Mouse (Mus musculus) hindbrain, embryonic 15.5 days (tissue): ENCODE results near the gene Hpcal1. TPM values are rescaled to one million over a fixed set of nuclear protein-coding genes. Genes with fewer than 3 reads are reported as not detected.

Experiments used
- ATAC-seq: fragments of 200-750 bp; cut with Nextera tagmentation; 2 replicates; pipeline ENCODE4 v1.8.0; 2017; ENCODE audit warnings: low read depth, moderate number of reproducible peaks, moderate TSS enrichment; ENCODE audit not compliant: low FRiP score
- H3K27ac ChIP-seq: fragments of 300-500 bp; sonication (generic); replicated peaks from 2 replicates; pipeline ENCODE4 v1.5.1; 2015; ENCODE audit warnings: mild to moderate bottlenecking, inconsistent platforms
- H3K27me3 ChIP-seq: fragments of 300-500 bp; sonication (generic); 2 replicates; pipeline ENCODE4 v1.6.1; 2015; ENCODE audit warnings: control low read depth, inconsistent platforms
- H3K36me3 ChIP-seq: fragments of 300-500 bp; sonication (generic); 2 replicates; pipeline ENCODE4 v1.6.1; 2015; ENCODE audit warnings: control low read depth, inconsistent platforms
- H3K4me1 ChIP-seq: fragments of 300-500 bp; sonication (generic); replicated peaks from 2 replicates; pipeline ENCODE4 v1.6.1; 2015; ENCODE audit warnings: control low read depth, inconsistent platforms
- H3K4me2 ChIP-seq: fragments of 300-500 bp; sonication (generic); 2 replicates; pipeline ENCODE4 v1.6.1; 2015; ENCODE audit warnings: moderate library complexity, mild to moderate bottlenecking, inconsistent platforms
- H3K4me3 ChIP-seq: fragments of 300-500 bp; sonication (generic); 2 replicates; pipeline ENCODE4 v1.5.1; 2015; ENCODE audit warnings: mild to moderate bottlenecking, inconsistent platforms
- H3K9ac ChIP-seq: fragments of 300-500 bp; sonication (generic); 2 replicates; pipeline ENCODE4 v1.6.1; 2015; ENCODE audit warnings: inconsistent platforms
- H3K9me3 ChIP-seq: fragments of 300-500 bp; sonication (generic); 2 replicates; pipeline ENCODE4 v1.6.1; 2016; ENCODE audit warnings: control low read depth, inconsistent platforms
- WGBS: fragments of 180-500 bp; shearing (Covaris S2); methylation state at CpG from one replicate; pipeline ENCODE4 v1.1.7; 2015; 5-methylcytosine and 5-hydroxymethylcytosine counted together
- polyA plus RNA-seq: library from polyadenylated mRNA; unstranded; fragments of >200 nt; fragmentation: Nextera tagmentation; extraction: Ambion mirVana; gene quantifications from 2 replicates; pipeline ENCODE4 v1.2.1, GENCODE M21; 2015

Hpcal1 gene
- polyA plus RNA-seq, 1 experiment from 2014 or later = 128 TPM

DNA sequence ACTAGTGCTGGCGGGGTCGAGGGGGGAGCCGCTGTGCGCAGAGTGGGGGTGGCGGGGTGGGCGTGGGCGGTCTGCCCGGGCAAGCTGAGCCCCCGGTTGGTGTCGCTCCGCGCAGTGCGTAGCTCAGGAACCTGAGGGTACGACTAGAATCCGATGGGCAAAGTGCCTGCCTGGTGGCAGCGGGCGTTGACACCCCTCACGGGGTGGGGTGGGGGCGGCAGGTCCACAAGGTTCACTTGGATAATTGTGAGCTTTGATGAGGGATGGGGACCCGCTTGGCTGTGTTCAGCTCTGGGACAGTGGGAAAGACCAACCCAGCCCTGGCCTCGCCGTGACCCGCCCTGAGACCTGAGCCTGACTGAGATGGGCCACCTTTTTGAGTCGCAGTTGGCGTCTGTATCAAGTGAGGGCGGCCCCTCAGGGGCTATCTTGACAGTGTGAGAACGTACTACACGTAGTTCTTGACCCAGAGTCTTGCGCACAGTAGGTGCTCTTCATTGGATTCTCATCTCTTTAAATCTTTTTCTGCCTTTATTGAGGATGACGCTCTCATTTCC lies 742 bp downstream of the Hpcal1 start:
- H3K36me3 ChIP-seq = no peaks in the 10 kb centered on the region
- peaks cover 27% of the 10 kb centered on the region for H3K4me1 ChIP-seq
- H3K9me3 ChIP-seq = no peaks in the 10 kb centered on the region
- ATAC-seq = peak; percentile 21
- H3K4me3 ChIP-seq = peak overlapping the region; percentile 64
- H3K9ac ChIP-seq = peak overlapping the region; percentile 59
- 0% methylated on average over 30 of the region's 30 CpGs for WGBS
- peak overlapping the region; percentile 71 for H3K27ac ChIP-seq
- peak overlapping the region; percentile 97 for H3K4me2 ChIP-seq
- no peaks in the 10 kb centered on the region for H3K27me3 ChIP-seq

DNA sequence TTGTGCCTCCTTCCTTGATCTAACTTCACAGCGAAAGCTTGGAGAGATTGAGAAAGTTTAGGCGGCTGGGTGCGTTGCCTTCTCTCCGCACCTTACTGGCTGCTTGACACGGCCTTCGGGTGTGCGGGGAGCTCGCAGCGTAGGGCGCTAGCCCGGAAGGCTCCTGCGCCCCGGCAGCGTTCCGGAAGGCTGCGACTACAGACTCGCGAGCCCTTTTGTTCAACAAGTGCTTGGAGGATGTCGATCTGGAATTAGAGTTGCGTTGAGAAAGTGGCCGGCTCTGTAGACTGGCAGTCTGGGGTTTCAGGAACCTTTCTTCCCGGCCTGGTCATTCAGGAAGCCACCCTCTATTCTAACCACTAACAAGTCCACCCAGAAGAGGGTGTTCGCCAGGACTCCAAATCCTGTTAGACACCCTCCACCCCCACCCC lies 1.2 kb downstream of the Hpcal1 start:
- under 1% methylated on average over 23 of the region's 23 CpGs for WGBS
- Histone ChIP-seq H3K9me3 (no peaks in the 10 kb centered on the region), H3K4me2 (peak overlapping the region; percentile 97)

DNA sequence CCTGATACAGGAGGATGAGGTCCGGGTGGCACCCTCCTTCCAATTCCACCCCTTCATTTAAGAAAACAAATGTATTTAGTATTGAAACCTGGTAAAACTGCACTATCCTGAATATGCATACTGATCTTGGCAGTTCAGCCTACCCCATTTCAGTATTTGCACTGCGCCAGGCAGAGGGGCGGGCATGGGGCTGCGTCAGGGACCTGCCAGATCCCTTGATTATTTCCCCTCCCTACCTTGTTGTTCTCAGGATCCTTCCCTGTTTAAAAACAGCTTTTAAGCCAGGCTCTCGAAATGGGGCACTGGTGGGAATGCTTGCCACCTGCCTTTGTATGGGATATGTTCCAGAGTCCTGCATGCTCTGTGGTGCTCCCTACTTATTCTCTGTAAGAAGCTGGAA lies 1.7 kb downstream of the Hpcal1 start:
- Histone ChIP-seq H3K36me3 (no peaks in the 10 kb centered on the region), H3K9me3 (no peaks in the 10 kb centered on the region), H3K9ac (peak overlapping the region; percentile 59; the same call in 1 of the 2 replicates), H3K27me3 (no peaks in the 10 kb centered on the region), H3K27ac (no peak overlapping the region), H3K4me3 (peak overlapping the region; percentile 64), H3K4me1 (peaks cover 27% of the 10 kb centered on the region), H3K4me2 (peak overlapping the region; percentile 97)
- ATAC-seq = no peak
- WGBS = 26% methylated on average over 5 of the region's 5 CpGs

More for the DNA sequence above, 1.2 kb downstream of the Hpcal1 start:
- H3K36me3 ChIP-seq = no peaks in the 10 kb centered on the region
- no peak for ATAC-seq
- peak overlapping the region; percentile 64 for H3K4me3 ChIP-seq
- H3K4me1 ChIP-seq = peaks cover 27% of the 10 kb centered on the region
- no peak overlapping the region for H3K27ac ChIP-seq
- H3K27me3 ChIP-seq = no peaks in the 10 kb centered on the region
- H3K9ac ChIP-seq = peak overlapping the region; percentile 59

DNA sequence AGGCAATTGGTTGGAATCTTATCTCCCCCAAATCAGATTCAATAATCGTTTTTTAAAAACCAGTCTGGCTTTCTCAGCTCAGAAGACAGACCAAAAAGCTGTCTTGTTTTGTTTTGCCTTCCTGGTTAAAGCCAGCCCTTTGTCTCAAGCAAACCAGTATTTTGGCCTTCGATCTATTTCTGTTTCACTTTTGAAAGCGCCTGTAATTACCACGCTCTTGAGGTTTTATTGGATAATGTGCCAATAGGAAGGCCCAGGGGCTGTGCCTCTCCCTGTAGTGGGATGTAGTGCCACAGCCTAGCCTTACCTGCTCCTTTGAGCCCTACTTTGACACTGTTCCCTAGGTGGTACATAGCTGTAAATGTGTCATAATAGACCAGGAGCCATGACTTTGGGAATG lies 2.3 kb downstream of the Hpcal1 start:
- H3K4me3 ChIP-seq = 0 out of 2 replicates have a peak overlapping the region, but pooled peaks have one; percentile 64
- no peak overlapping the region for H3K27ac ChIP-seq
- WGBS = 67% methylated on average over 4 of the region's 4 CpGs
- no peak for ATAC-seq
- H3K27me3 ChIP-seq = no peaks in the 10 kb centered on the region
- H3K4me1 ChIP-seq = peaks cover 27% of the 10 kb centered on the region
- no peak overlapping the region for H3K9ac ChIP-seq
- H3K9me3 ChIP-seq = no peaks in the 10 kb centered on the region
- peak overlapping the region; percentile 97 for H3K4me2 ChIP-seq
- no peaks in the 10 kb centered on the region for H3K36me3 ChIP-seq

DNA sequence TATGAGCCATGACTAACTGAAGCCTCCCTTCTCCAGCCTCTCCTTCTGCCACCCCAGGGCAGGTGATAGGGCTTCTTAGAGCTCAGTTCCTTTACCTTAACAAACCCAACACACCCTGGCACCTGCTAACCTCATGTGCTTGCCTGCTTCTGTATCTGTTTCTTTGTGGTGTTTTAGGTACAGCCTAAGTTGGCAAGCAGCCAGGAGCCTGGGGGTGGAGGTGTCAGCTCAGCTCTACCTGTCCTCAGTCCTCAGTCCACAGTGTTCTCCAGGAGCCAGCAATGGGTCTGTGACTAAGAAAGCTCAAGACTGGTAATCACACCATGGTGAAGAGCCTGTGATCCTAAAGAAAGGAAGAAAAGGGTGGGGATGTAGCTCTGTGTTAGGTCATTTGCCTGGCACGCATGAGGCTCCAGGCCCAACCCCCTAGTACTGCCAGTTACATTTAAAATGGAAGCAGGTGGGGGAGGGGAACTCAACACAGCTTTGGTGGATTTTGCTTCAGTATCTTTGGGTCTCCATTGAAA lies 4.0 kb downstream of the Hpcal1 start:
- ATAC-seq = no peak
- H3K27ac ChIP-seq = no peak overlapping the region
- no peak overlapping the region for H3K9ac ChIP-seq
- no peaks in the 10 kb centered on the region for H3K9me3 ChIP-seq
- WGBS = 89% methylated on average over 1 of the region's 1 CpGs
- H3K4me1 ChIP-seq = peaks cover 40% of the 10 kb centered on the region
- H3K4me2 ChIP-seq = no peak overlapping the region
- H3K36me3 ChIP-seq = no peaks in the 10 kb centered on the region
- no peak overlapping the region for H3K4me3 ChIP-seq
- H3K27me3 ChIP-seq = no peaks in the 10 kb centered on the region

DNA sequence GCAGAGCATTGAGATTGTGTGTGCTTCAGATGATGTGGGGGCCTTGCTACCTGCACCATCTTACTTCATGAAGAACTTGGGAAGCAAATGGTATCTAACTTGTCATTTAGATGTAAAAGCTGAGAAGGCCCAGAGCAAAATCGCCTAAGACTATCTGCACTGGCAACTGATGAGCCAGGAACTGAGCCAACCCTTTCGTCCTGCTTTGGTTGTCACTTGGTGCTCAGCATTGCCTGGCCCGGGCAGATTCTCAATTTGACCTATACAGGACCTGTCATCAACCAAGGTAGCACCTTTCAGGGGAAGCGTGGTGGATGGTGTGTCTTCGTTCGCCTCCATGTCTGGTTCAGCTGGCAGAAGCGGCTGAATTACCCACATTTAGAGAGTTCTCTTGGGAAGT lies 5.7 kb downstream of the Hpcal1 start:
- H3K4me3 ChIP-seq = no peak overlapping the region

DNA sequence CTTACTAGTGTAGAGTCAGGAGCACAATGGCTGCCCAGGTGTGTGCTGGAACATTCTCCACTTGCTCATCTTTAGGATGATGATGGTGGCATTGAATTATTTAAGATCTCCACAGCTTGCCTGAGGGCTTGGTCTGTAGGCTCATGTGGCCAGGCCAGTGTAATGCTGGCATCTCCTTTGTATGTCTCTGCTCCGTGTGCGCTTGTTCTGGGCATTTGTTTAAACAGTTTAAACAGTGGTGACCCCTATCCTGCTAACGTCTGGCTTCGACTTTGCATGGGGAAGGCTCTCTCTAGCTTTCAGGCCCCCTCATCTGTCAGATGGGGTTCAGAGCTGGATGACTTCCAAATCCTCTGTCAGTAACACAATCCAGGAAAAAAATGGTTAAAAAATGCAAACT lies 8.3 kb downstream of the Hpcal1 start:
- no peaks in the 10 kb centered on the region for H3K27me3 ChIP-seq
- no peak overlapping the region for H3K4me2 ChIP-seq
- H3K9ac ChIP-seq = no peak overlapping the region
- no peak overlapping the region for H3K4me3 ChIP-seq
- no peak for ATAC-seq
- no peaks in the 10 kb centered on the region for H3K36me3 ChIP-seq
- 15% methylated on average over 4 of the region's 4 CpGs for WGBS
- no peak overlapping the region for H3K27ac ChIP-seq
- H3K4me1 ChIP-seq = peaks cover 35% of the 10 kb centered on the region
- no peaks in the 10 kb centered on the region for H3K9me3 ChIP-seq

More for the DNA sequence above, 5.7 kb downstream of the Hpcal1 start:
- H3K4me2 ChIP-seq = no peak overlapping the region
- H3K9ac ChIP-seq = no peak overlapping the region
- H3K36me3 ChIP-seq = no peaks in the 10 kb centered on the region
- no peak overlapping the region for H3K27ac ChIP-seq
- ATAC-seq = no peak
- H3K27me3 ChIP-seq = no peaks in the 10 kb centered on the region
- peaks cover 49% of the 10 kb centered on the region for H3K4me1 ChIP-seq
- H3K9me3 ChIP-seq = no peaks in the 10 kb centered on the region
- 90% methylated on average over 7 of the region's 7 CpGs for WGBS

DNA sequence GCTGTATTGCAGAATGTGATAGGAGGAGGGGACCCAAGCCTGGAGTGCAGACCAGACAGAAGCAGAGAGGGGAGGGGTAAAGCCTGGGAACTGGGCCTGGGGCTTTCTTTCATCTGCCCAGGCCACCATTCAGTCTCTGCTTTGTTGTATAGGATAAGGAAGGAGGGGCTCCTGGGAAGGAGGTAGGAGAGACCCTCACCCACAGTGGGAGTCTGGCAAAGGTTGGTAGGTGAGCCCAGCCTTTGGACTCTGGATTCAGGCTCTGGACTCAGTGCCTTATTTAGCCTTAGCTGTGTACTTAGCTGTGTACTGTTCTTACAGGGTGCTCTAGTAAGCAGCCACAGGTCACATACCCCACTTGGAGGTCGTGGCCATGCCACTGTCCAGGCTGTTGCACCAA lies 8.8 kb downstream of the Hpcal1 start:
- no peaks in the 10 kb centered on the region for H3K27me3 ChIP-seq
- H3K9me3 ChIP-seq = no peaks in the 10 kb centered on the region
- H3K4me1 ChIP-seq = peaks cover 35% of the 10 kb centered on the region
- 58% methylated on average over 1 of the region's 1 CpGs for WGBS
- ATAC-seq = peak; percentile 46; the same call in 1 of the 2 replicates
- no peak overlapping the region for H3K9ac ChIP-seq
- no peak overlapping the region for H3K27ac ChIP-seq
- no peak overlapping the region for H3K4me3 ChIP-seq
- H3K4me2 ChIP-seq = no peak overlapping the region
- no peaks in the 10 kb centered on the region for H3K36me3 ChIP-seq

DNA sequence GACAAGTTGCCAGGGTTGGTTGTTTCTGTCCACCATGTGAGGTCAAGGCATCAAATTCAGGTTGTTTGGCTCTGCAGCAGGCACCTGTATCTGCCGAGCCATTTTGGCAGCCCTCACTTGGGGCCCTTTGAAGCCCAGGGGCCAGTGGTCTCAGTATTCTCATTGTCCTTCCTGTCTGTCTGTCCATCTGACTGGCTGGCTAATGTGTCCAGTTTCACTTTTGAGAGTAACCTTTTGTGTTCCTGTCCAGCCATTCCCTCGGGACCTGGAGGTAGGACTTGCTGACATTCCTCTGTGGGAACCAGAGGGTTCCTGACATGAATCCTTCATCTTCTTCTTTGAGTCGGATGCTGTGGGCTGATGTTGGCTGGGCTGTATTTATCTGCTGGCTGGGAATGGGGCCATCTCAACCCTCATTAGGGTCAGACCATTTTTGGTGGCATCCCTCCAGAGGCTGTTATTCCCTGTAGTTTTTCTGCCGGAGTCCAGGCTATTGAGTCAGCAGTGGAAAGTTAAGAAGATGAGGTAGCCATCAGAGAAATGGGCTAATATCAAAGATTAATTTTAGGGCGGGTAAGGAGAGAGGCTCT lies 10.6 kb downstream of the Hpcal1 start:
- Histone ChIP-seq H3K36me3 (no peaks in the 10 kb centered on the region), H3K27me3 (no peaks in the 10 kb centered on the region), H3K27ac (no peak overlapping the region), H3K4me2 (no peak overlapping the region), H3K9me3 (no peaks in the 10 kb centered on the region), H3K9ac (no peak overlapping the region), H3K4me3 (no peak overlapping the region), H3K4me1 (peaks cover 35% of the 10 kb centered on the region)
- WGBS = 57% methylated on average over 5 of the region's 5 CpGs
- no peak for ATAC-seq

DNA sequence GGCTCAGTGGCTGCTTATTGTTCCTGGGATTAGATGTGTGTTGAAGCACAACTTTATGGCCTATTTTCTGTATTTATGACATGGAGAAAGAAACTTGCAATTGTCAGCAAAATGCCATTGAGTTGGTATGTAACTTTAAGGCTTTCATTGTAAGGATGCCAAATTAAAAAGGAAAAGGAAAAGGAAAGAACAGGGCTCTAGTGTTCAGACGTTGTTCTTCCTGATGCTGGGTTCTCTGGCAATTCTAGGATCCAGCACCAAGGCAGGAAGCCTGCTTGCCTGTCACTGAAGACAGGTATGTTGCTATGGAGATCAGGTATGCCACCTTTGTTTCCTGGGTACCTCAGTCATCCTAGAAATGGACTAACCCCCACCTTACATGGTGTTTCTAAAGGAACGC lies 11.1 kb downstream of the Hpcal1 start:
- Histone ChIP-seq H3K9ac (no peak overlapping the region), H3K9me3 (no peaks in the 10 kb centered on the region), H3K4me3 (no peak overlapping the region), H3K27ac (no peak overlapping the region), H3K4me1 (peaks cover 35% of the 10 kb centered on the region), H3K36me3 (no peaks in the 10 kb centered on the region), H3K4me2 (no peak overlapping the region), H3K27me3 (no peaks in the 10 kb centered on the region)
- 54% methylated on average over 2 of the region's 2 CpGs for WGBS
- no peak for ATAC-seq

DNA sequence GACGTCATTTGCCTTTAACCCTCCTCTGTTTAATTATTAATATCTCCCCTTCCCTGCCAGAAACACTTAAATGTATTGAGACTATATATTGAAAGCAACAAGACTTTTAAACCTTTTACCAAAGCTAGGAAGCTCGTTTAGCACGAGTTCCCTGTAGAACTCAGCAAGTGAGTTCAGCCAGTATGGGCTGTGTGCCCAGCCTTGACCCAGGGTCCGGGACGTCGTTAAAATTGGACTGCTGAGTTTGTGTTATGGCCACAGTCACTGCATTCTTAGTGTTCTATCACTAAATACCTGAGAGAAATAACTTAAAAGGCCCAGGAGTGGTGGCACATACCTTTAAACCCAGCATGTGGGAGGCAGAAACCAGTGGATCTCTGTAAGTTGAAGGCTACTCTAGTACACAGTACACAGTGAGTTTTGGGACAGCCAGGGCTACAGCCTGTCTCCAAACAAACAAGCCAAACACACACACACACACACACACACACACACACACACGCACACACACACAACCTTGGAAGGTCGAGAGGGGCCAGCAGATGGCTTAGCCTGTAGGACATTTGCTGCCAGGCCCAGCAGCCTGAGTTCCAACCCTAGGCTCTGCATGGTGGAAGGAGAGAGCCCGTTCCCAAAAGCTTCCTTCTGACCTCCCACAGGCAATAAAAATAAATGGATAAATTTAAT lies 11.7 kb downstream of the Hpcal1 start:
- Histone ChIP-seq H3K9ac (no peak overlapping the region), H3K9me3 (no peaks in the 10 kb centered on the region), H3K27ac (no peak overlapping the region), H3K4me1 (peaks cover 35% of the 10 kb centered on the region), H3K36me3 (no peaks in the 10 kb centered on the region), H3K4me3 (no peak overlapping the region), H3K27me3 (no peaks in the 10 kb centered on the region), H3K4me2 (no peak overlapping the region)
- 57% methylated on average over 9 of the region's 9 CpGs for WGBS
- no peak for ATAC-seq

DNA sequence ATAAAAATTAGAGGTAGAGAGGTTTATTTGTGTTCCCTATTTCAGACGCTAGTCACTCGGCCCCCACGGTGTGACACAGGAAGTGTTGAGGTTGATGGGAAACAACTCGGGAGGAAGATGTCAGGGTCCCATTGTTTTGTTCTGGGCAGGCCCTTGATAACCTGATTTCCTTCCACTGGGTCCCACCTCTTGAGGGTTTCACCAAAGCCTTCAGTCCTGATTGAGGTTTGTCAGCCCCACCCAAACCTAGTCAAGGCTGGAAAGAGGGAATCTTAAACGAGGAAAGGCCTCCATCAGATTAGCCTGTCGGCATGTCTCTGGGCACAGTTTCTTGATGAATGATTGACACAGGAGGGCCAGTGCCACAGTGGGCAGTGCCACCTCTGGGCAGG lies 12.3 kb downstream of the Hpcal1 start:
- Histone ChIP-seq H3K9me3 (no peaks in the 10 kb centered on the region), H3K27me3 (no peaks in the 10 kb centered on the region), H3K4me1 (peaks cover 35% of the 10 kb centered on the region), H3K9ac (no peak overlapping the region), H3K36me3 (no peaks in the 10 kb centered on the region), H3K27ac (no peak overlapping the region), H3K4me3 (no peak overlapping the region), H3K4me2 (no peak overlapping the region)
- WGBS = 87% methylated on average over 6 of the region's 6 CpGs
- no peak for ATAC-seq
